Mouse (Mus musculus): ENCODE measurements at regions not wholly inside any gene's neighbourhood (a gene's known extent, or its start where the extent isn't known, plus 50 kb on each side); places are given as distances from the start of the nearest gene placed in this dataset.
A peak's percentile ranks its signal among the peaks of the same experiment; 100 is the strongest.

GRCm38 (mm10) chr1:23491041-23491440 lies 93.5 kb upstream of the Ogfrl1 start:
- 86% methylated on average over 6 of the region's 6 CpGs for WGBS
- Histone ChIP-seq H3K9ac (ENCODE audit: low read length) (no peak overlapping the region), H3K9me3 (ENCODE audit: control insufficient read depth, low read length) (no peaks in the 10 kb centered on the region), H3K36me3 (ENCODE audit: control insufficient read depth, insufficient read depth, low read length) (no peaks in the 10 kb centered on the region), H3K27me3 (ENCODE audit: control insufficient read depth, insufficient read depth, low read length) (no peaks in the 10 kb centered on the region), H3K4me2 (no peak overlapping the region), H3K4me1 (ENCODE audit: control insufficient read depth, insufficient read depth, low read length) (no peaks in the 10 kb centered on the region), H3K27ac (ENCODE audit: low read depth, low read length) (no peak overlapping the region), H3K4me3 (ENCODE audit: low read depth, low read length) (no peak overlapping the region)
- ATAC-seq (ENCODE audit: low FRiP score) (no peak), DNase-seq (ENCODE audit: low spot score, missing footprints) (no peak)

- H3K4me2 ChIP-seq: no peak overlapping the region
- H3K4me1 ChIP-seq (ENCODE audit: control insufficient read depth, insufficient read depth, low read length): no peaks in the 10 kb centered on the region
- no peak overlapping the region for H3K27ac ChIP-seq (ENCODE audit: low read depth, low read length)
- ATAC-seq (ENCODE audit: low FRiP score) (no peak), DNase-seq (ENCODE audit: low spot score, missing footprints) (no peak)
- no peaks in the 10 kb centered on the region for H3K9me3 ChIP-seq (ENCODE audit: control insufficient read depth, low read length)
- H3K27me3 ChIP-seq (ENCODE audit: control insufficient read depth, insufficient read depth, low read length): no peaks in the 10 kb centered on the region
- no peak overlapping the region for H3K9ac ChIP-seq (ENCODE audit: low read length)
- no peak overlapping the region for H3K4me3 ChIP-seq (ENCODE audit: low read depth, low read length)
- no peaks in the 10 kb centered on the region for H3K36me3 ChIP-seq (ENCODE audit: control insufficient read depth, insufficient read depth, low read length)
These were observed 95.4 kb upstream of the Ogfrl1 start for GRCm38 (mm10) chr1:23492981-23493380.

- 53% methylated on average over 4 of the region's 4 CpGs for WGBS
- Histone ChIP-seq H3K9me3 (ENCODE audit: control insufficient read depth, low read length) (no peaks in the 10 kb centered on the region), H3K9ac (ENCODE audit: low read length) (no peak overlapping the region), H3K4me3 (ENCODE audit: low read depth, low read length) (no peak overlapping the region), H3K4me1 (ENCODE audit: control insufficient read depth, insufficient read depth, low read length) (no peaks in the 10 kb centered on the region), H3K27ac (ENCODE audit: low read depth, low read length) (no peak overlapping the region), H3K36me3 (ENCODE audit: control insufficient read depth, insufficient read depth, low read length) (no peaks in the 10 kb centered on the region), H3K27me3 (ENCODE audit: control insufficient read depth, insufficient read depth, low read length) (no peaks in the 10 kb centered on the region), H3K4me2 (no peak overlapping the region)
- ATAC-seq (ENCODE audit: low FRiP score): no peak
- no peak for DNase-seq (ENCODE audit: low spot score, missing footprints)
These were observed 97.8 kb upstream of the Ogfrl1 start for GRCm38 (mm10) chr1:23495412-23495811.

GRCm38 (mm10) chr1:23520113-23520512 lies 122.5 kb upstream of the Ogfrl1 start:
- H3K9me3 ChIP-seq (ENCODE audit: control insufficient read depth, low read length): no peaks in the 10 kb centered on the region
- no peaks in the 10 kb centered on the region for H3K27me3 ChIP-seq (ENCODE audit: control insufficient read depth, insufficient read depth, low read length)
- no peak for DNase-seq (ENCODE audit: low spot score, missing footprints)
- H3K36me3 ChIP-seq (ENCODE audit: control insufficient read depth, insufficient read depth, low read length): no peaks in the 10 kb centered on the region
- no peaks in the 10 kb centered on the region for H3K4me1 ChIP-seq (ENCODE audit: control insufficient read depth, insufficient read depth, low read length)
- no peak overlapping the region for H3K4me3 ChIP-seq (ENCODE audit: low read depth, low read length)
- H3K4me2 ChIP-seq: no peak overlapping the region
- 23% methylated on average over 2 of the region's 2 CpGs for WGBS
- H3K27ac ChIP-seq (ENCODE audit: low read depth, low read length): no peak overlapping the region
- ATAC-seq (ENCODE audit: low FRiP score): no peak
- no peak overlapping the region for H3K9ac ChIP-seq (ENCODE audit: low read length)

DNA sequence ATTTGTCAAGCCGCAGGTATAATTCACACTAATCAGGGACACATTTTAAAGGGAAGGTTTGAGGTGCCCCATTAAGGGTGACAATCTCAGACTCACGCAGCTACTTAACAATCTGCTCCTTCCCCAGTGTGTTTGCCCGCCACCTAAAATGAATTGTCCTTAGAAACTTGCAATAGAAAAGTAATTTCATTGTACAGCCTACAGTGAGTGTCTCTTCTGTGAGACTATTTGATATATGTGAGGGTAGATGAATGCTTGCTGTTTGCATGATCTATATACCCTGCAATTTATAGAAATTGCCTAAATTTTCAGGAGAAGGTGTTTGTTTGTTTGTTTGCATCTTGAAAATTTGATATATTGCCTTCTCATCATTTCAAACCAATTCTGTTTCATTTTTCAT lies 135.1 kb upstream of the Ogfrl1 start:
- no peak for ATAC-seq (ENCODE audit: low FRiP score)

DNA sequence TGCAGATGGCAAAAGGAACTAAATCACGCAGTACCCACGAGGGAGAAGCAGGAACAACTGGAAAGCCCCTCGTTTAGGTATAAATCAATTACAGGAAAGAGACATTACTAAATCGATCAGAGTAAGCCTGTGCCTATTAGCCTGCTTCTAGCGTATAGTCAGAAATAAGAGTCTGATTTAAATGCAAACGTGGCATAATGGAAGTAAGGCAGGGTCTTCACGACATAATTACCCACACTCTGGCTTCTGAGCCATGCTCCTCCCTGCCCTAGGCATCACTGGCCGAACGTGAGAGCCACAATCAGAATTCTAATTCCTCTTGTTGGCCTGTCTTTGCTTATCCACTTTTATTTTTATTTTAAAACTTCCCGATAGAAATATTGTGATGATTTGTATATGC lies 139.0 kb upstream of the Ogfrl1 start:
- DNase-seq (ENCODE audit: low spot score, missing footprints) (no peak), ATAC-seq (ENCODE audit: low FRiP score) (no peak)
- no peaks in the 10 kb centered on the region for H3K27me3 ChIP-seq (ENCODE audit: control insufficient read depth, insufficient read depth, low read length)
- H3K9me3 ChIP-seq (ENCODE audit: control insufficient read depth, low read length): no peaks in the 10 kb centered on the region
- 86% methylated on average over 10 of the region's 10 CpGs for WGBS
- H3K4me3 ChIP-seq (ENCODE audit: low read depth, low read length): no peak overlapping the region
- no peaks in the 10 kb centered on the region for H3K36me3 ChIP-seq (ENCODE audit: control insufficient read depth, insufficient read depth, low read length)
- no peak overlapping the region for H3K4me2 ChIP-seq
- H3K4me1 ChIP-seq (ENCODE audit: control insufficient read depth, insufficient read depth, low read length): no peaks in the 10 kb centered on the region
- H3K9ac ChIP-seq (ENCODE audit: low read length): no peak overlapping the region
- H3K27ac ChIP-seq (ENCODE audit: low read depth, low read length): no peak overlapping the region

More for the DNA sequence above, 135.1 kb upstream of the Ogfrl1 start:
- H3K27me3 ChIP-seq (ENCODE audit: control insufficient read depth, insufficient read depth, low read length): no peaks in the 10 kb centered on the region
- H3K36me3 ChIP-seq (ENCODE audit: control insufficient read depth, insufficient read depth, low read length): no peaks in the 10 kb centered on the region
- H3K4me1 ChIP-seq (ENCODE audit: control insufficient read depth, insufficient read depth, low read length): no peaks in the 10 kb centered on the region
- WGBS: 85% methylated on average over 3 of the region's 3 CpGs
- no peak overlapping the region for H3K27ac ChIP-seq (ENCODE audit: low read depth, low read length)
- H3K4me3 ChIP-seq (ENCODE audit: low read depth, low read length): no peak overlapping the region
- H3K9ac ChIP-seq (ENCODE audit: low read length): no peak overlapping the region
- no peak for DNase-seq (ENCODE audit: low spot score, missing footprints)
- no peaks in the 10 kb centered on the region for H3K9me3 ChIP-seq (ENCODE audit: control insufficient read depth, low read length)
- no peak overlapping the region for H3K4me2 ChIP-seq

GRCm38 (mm10) chr1:23538419-23538818 lies 140.8 kb upstream of the Ogfrl1 start:
- no peaks in the 10 kb centered on the region for H3K27me3 ChIP-seq (ENCODE audit: control insufficient read depth, insufficient read depth, low read length)
- H3K36me3 ChIP-seq (ENCODE audit: control insufficient read depth, insufficient read depth, low read length): no peaks in the 10 kb centered on the region
- no peak overlapping the region for H3K27ac ChIP-seq (ENCODE audit: low read depth, low read length)
- 38% methylated on average over 6 of the region's 6 CpGs for WGBS
- no peak overlapping the region for H3K9ac ChIP-seq (ENCODE audit: low read length)
- no peak overlapping the region for H3K4me2 ChIP-seq
- no peak overlapping the region for H3K4me3 ChIP-seq (ENCODE audit: low read depth, low read length)
- ATAC-seq (ENCODE audit: low FRiP score) (no peak), DNase-seq (ENCODE audit: low spot score, missing footprints) (no peak)
- no peaks in the 10 kb centered on the region for H3K4me1 ChIP-seq (ENCODE audit: control insufficient read depth, insufficient read depth, low read length)
- H3K9me3 ChIP-seq (ENCODE audit: control insufficient read depth, low read length): no peaks in the 10 kb centered on the region

GRCm38 (mm10) chr1:23540594-23540993 lies 143.0 kb upstream of the Ogfrl1 start:
- Histone ChIP-seq H3K9ac (ENCODE audit: low read length) (no peak overlapping the region), H3K9me3 (ENCODE audit: control insufficient read depth, low read length) (no peaks in the 10 kb centered on the region), H3K4me2 (no peak overlapping the region), H3K36me3 (ENCODE audit: control insufficient read depth, insufficient read depth, low read length) (no peaks in the 10 kb centered on the region), H3K4me1 (ENCODE audit: control insufficient read depth, insufficient read depth, low read length) (no peaks in the 10 kb centered on the region), H3K4me3 (ENCODE audit: low read depth, low read length) (no peak overlapping the region), H3K27me3 (ENCODE audit: control insufficient read depth, insufficient read depth, low read length) (no peaks in the 10 kb centered on the region), H3K27ac (ENCODE audit: low read depth, low read length) (no peak overlapping the region)
- DNase-seq (ENCODE audit: low spot score, missing footprints) (no peak), ATAC-seq (ENCODE audit: low FRiP score) (no peak)
- WGBS: 77% methylated on average over 7 of the region's 7 CpGs

DNA sequence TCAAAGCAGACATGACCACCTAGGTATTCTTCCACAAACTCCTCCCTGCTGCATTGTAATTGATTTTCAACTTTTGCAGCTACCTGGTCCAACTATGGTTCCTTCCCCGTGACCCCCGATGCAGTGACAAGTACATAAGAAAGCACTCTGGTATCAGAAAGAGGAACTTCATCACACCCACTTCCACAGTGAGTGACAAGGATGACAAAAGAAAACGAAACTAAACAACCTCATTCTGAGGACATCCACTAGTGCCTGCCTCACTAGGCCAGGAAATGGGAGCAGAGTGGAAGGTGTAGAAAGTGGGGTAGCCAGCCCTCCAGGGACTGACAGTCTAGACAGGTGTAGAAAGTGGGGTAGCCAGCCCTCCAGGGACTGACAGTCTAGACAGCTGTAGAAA lies 158.2 kb upstream of the Ogfrl1 start:
- no peak overlapping the region for H3K4me3 ChIP-seq (ENCODE audit: low read depth, low read length)
- no peak overlapping the region for H3K4me2 ChIP-seq
- no peaks in the 10 kb centered on the region for H3K36me3 ChIP-seq (ENCODE audit: control insufficient read depth, insufficient read depth, low read length)
- 89% methylated on average over 3 of the region's 3 CpGs for WGBS
- DNase-seq (ENCODE audit: low spot score, missing footprints): no peak
- no peak overlapping the region for H3K9ac ChIP-seq (ENCODE audit: low read length)
- H3K27ac ChIP-seq (ENCODE audit: low read depth, low read length): no peak overlapping the region
- no peak for ATAC-seq (ENCODE audit: low FRiP score)
- H3K4me1 ChIP-seq (ENCODE audit: control insufficient read depth, insufficient read depth, low read length): no peaks in the 10 kb centered on the region
- no peaks in the 10 kb centered on the region for H3K9me3 ChIP-seq (ENCODE audit: control insufficient read depth, low read length)
- H3K27me3 ChIP-seq (ENCODE audit: control insufficient read depth, insufficient read depth, low read length): no peaks in the 10 kb centered on the region

DNA sequence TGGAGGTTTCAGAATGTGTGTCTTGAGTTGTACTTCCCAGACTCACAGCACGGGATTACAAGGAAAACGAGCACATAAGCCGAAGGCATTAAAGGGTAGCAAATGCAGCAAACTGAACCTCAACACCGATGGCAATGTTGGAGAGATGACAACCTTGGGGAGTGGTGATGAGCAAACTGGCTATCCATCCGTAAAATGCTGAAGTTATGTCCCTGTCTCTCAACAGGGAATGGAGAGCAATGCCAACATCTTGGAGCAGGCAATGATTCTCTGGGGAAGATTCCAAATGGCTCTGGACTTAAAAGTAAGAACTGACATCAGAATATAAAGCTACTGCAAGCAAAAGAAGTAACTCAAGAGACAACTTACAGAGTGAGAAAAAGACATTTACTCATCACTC lies 170.5 kb upstream of the Ogfrl1 start:
- Histone ChIP-seq H3K27me3 (ENCODE audit: control insufficient read depth, insufficient read depth, low read length) (no peaks in the 10 kb centered on the region), H3K4me3 (ENCODE audit: low read depth, low read length) (no peak overlapping the region), H3K27ac (ENCODE audit: low read depth, low read length) (no peak overlapping the region), H3K36me3 (ENCODE audit: control insufficient read depth, insufficient read depth, low read length) (no peaks in the 10 kb centered on the region), H3K9ac (ENCODE audit: low read length) (no peak overlapping the region), H3K9me3 (ENCODE audit: control insufficient read depth, low read length) (no peaks in the 10 kb centered on the region), H3K4me2 (no peak overlapping the region), H3K4me1 (ENCODE audit: control insufficient read depth, insufficient read depth, low read length) (no peaks in the 10 kb centered on the region)
- 83% methylated on average over 5 of the region's 5 CpGs for WGBS
- DNase-seq (ENCODE audit: low spot score, missing footprints): peak; percentile 14
- ATAC-seq (ENCODE audit: low FRiP score): no peak

All from midbrain, embryonic 11.5 days (tissue).